Mouse (Mus musculus) megakaryocyte, adult 5-6 weeks (primary cell): Measurements from ENCODE around the gene Kcnh8. TPM values are rescaled to one million over a fixed set of nuclear protein-coding genes. Genes with fewer than 3 reads are reported as not detected.

Source experiments
- ATAC-seq: 2 replicates; pipeline ENCODE4 v1.8.0; 2016; ENCODE audit warnings: mild to moderate bottlenecking, inconsistent platforms; ENCODE audit not compliant: poor library complexity, severe bottlenecking
- total RNA-seq, 2 experiments: library from RNA; stranded (forward) in 1 of 2; stranded (reverse) in 1 of 2; fragments of 153-499, 151-499 nt in 1 of 2; fragments of 221-1000, 200-1000 nt in 1 of 2; gene quantifications; 2 replicates each; pipeline versions ENCODE4 v1.2.3 to v1.2.4; 2015 to 2017

The Kcnh8 gene
- total RNA-seq, 2 experiments from 2014 or later: not detected

GRCm38 (mm10) chr17:52810773-52811172 is 208.3 kb downstream of the Kcnh8 start:
- no peak for ATAC-seq

DNA sequence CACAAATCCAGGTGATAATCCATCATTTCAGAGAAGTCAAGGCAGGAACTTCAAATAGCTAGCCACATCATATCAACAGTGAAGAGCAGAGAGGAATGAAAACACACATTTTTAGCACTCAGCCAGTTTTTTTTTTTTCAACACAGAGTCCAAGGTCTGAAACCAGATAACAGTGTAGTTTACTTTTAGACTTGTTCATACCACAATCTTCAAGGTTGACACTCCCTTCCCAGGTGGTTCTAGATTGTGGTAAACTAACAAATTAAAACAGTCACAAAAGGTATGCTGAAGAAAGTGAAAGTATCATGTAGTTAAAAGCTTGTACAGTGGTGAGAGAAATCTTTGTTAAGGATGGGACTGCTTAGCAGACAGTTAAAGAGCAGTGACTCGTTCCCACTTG is 216.5 kb downstream of the Kcnh8 start:
- no peak for ATAC-seq

GRCm38 (mm10) chr17:52829678-52830077 is 227.2 kb downstream of the Kcnh8 start:
- ATAC-seq: no peak

DNA sequence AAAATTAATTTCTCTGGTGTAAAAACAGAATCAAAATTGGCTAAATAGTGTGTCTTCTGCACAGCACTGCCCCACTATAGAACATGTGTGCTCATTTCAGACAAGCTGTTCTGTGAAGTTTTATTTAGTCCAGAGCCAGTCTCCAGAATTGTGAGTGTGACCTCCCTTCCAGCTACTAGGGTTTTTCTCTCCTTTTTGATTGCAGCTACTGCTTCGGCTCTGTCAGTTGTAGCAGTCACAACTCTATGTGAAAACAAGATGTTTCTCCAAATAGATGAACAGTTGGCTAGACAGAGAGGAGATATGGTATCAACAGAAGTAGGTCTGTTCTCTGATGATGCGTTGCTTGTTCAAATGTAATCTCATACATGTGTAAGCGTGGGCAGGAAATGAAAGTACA is 270.7 kb downstream of the Kcnh8 start:
- no peak for ATAC-seq

DNA sequence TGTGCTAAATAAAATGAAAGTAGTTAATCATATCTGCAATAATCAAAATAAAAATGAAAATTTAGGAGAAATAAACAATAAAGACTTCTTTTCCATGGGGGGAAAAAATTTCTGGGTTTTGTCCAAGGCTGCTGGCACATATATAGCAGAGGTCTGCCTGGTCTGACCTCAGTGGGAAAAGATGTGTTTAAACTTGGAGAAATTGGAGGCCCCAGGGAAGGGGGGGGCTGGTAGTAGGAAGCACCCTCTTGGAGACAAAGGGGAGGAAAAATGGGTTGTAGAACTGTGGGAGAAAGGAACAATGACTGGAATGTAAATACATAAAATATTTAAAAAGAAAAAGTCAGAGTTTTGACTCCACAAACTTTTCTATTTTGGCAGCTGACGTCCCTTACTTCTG is 276.5 kb downstream of the Kcnh8 start:
- no peak for ATAC-seq

- no peak for ATAC-seq
Observed at GRCm38 (mm10) chr17:52880051-52880450, 277.5 kb downstream of the Kcnh8 start.

DNA sequence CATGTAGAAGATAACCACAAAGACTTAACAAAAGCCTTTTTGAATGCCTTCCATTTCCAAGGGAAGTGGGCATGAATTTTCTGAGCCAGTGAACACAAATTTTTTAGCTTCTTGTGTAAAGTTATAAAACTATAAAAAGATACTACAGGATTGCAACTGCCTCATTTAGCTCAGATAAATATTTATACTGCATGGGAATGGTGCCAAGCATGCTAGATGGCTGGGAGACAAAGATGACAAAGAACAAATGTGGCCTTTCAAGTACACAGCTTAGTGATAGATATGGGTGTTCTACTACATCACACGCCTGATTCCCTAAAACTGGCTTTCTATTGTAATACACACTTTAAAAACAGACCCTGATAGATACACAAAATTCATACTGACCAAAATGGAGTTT is 282.7 kb downstream of the Kcnh8 start:
- no peak for ATAC-seq

DNA sequence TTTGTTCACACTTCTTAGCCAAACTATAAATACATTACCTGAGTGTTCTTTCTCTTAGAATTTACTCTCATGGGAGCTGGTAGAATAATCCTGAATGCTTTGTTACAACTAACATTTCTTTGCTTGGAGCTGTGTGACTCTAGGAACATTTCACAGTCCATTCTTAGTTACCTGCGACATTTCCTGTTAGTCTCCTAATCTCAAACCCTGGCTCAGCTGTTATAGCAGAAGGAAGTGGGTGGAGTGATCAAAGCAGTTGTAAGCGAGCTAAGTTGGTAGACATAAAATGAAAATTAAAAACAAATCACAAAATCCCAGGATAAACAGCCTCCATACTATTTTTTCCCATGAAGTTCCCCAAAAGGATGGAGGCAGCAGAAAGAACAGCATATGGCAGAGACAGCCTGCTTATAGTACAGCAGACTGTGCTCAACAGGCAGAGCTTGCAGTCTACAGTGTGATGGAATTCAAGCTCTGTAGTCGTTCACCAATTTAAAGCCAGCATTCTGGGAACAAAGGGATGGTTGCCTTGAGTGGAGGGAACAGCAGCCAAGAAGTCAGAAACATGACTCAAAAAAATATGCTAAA is 318.1 kb downstream of the Kcnh8 start:
- ATAC-seq: no peak

DNA sequence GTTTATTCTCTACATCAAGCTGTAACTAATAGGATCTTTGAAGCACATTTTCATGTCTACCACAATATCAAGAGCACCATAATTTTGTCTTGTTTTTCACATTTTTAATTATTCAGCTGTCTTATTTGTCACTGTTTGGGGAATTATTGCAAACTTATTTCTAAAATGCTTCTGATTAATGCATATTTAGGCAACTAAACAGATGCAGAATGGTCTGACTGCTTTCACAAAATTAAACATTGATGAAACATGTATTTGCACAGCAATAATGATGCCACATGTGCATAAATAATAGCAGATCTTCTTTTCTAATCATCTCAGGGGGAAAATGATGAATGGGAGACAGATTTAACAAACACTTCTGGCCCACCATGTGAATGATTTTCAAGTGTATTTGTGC is 341.5 kb downstream of the Kcnh8 start:
- no peak for ATAC-seq

DNA sequence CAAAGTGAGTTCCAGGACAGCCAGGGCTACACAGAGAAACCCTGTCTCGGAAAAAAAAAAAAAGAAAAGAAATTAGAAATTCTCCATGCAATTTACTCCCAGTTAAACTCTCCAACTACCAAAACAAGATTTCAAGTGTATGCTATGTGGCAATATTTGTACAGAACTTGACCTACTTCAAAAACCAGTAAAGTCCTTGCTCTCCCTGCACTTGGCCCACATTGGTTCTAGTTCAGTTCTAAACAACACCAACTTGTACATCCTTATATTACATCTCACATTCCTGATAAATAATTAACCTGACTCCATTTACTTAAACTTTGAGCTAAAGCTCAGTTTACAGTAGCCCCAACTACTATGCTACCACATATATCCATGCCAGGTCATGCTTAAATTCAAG is 370.2 kb downstream of the Kcnh8 start:
- ATAC-seq: no peak

GRCm38 (mm10) chr17:52980958-52981357 is 378.4 kb downstream of the Kcnh8 start:
- no peak for ATAC-seq
